Mouse (Mus musculus) thymus, postnatal 14 days (tissue): Measurements from ENCODE around the gene Rnf8.

Source experiments
- DNase-seq: peaks from one replicate; pipeline ENCODE4 v3.0.0; 2021

Rnf8 gene

DNA sequence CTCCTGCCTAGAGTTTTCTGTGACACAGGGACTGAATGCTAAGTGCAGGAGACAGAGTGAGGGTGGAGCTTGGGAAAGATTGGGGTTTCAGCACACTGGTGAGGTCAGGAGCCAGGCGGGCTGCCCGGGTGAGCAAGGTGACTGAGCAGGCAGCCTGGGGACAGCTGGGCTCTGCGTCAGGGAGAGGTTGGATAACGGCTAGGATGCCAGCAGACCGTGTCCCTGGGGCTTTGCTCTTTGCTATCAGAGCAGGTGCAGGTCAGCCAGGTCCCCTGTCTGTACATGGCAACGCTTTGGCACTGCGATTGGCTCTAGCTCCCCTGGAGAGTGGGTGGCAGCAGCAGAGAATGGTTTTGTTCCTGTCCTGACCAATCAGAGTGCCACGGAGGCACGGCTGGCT lies 12.7 kb downstream of the Rnf8 start:
- DNase-seq = no peak

- no peak for DNase-seq
These were observed 14.4 kb downstream of the Rnf8 start for GRCm38 (mm10) chr17:29628946-29629345.

- no peak for DNase-seq
These were observed 15.0 kb downstream of the Rnf8 start for GRCm38 (mm10) chr17:29629620-29630019.

DNA sequence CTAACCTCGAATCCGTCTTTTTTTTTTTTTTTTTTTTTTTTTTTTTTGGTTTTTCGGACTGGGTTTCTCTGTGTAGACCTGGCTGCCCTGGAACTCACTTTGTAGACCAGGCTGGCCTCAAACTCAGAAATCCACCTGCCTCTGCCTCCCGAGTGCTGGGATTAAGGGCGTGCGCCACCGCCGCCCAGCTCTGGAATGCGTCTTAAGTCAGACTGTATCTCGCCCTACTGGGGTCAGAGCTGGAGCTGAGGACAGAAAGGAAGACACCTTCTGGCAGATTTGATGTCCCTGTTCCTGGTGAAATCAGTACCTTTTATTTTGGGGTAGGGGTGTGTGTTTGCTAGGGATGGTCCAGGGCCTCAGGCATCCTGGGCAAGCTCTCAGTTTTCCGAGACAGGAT lies 17.7 kb downstream of the Rnf8 start:
- DNase-seq = no peak

DNA sequence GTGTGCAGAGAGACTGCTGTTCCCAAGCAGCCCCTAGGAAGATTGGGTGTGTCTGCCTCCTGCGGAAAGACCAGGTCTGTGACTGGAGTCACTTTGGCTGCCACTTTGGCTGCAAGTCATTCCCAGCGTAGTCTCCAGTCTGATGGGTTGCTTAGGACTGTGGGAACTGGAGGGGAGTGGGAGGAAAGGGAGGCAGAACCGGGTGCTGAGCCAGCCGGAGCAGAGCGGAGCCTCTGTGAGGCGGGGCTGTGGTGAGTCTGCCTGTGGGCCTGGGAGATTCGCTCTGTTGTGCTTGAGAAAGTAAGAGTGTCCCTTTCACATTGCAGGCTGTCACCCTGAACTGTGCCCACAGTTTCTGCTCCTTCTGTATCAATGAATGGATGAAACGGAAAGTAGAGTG lies 20.9 kb downstream of the Rnf8 start:
- no peak for DNase-seq

GRCm38 (mm10) chr17:29636118-29636517 lies 21.5 kb downstream of the Rnf8 start:
- peak; percentile 35 for DNase-seq

DNA sequence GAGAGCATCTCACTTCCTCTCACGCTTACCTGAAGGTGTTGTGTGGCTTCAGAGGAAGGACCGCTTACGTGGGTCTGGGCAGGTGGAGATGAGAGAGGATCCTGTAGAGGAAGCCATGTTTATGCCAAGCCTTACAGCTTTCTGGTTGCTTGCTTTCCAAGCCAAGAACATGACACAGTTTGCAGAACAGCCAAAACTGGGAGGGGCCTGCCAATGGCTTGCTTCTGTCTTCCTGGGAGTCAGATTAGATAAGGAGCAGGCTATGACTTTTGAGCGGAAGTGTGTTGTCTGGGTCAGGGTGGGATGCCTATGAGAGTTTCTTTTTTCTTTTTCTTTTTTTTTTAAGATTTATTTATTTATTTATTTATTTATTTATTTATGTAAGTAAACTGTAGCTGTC lies 22.8 kb downstream of the Rnf8 start:
- DNase-seq = no peak

GRCm38 (mm10) chr17:29637895-29638294 lies 23.3 kb downstream of the Rnf8 start:
- peak; percentile 19 for DNase-seq

- DNase-seq = no peak
These were observed 26.4 kb downstream of the Rnf8 start for GRCm38 (mm10) chr17:29640971-29641370.

DNA sequence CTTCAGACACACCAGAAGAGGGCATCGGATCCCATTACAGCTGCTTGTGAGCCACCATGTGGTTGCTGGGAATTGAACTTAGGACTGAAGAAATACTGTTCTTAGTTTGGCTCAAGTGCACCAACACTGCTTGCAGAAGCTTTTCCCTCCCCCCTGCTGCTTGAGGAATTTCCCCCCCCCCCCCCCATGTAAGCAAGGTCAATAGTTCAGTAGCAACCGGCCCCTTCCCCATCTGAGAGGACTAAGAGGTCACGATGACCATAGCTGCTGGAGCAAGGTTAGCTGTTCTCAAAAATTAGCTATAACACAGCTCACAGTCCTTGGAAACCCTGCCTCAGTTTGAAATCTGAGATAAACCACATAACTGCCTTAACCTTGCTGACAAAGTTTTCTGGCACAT lies 27.6 kb downstream of the Rnf8 start:
- no peak for DNase-seq

GRCm38 (mm10) chr17:29658249-29658648 lies 43.7 kb downstream of the Rnf8 start:
- DNase-seq = no peak

DNA sequence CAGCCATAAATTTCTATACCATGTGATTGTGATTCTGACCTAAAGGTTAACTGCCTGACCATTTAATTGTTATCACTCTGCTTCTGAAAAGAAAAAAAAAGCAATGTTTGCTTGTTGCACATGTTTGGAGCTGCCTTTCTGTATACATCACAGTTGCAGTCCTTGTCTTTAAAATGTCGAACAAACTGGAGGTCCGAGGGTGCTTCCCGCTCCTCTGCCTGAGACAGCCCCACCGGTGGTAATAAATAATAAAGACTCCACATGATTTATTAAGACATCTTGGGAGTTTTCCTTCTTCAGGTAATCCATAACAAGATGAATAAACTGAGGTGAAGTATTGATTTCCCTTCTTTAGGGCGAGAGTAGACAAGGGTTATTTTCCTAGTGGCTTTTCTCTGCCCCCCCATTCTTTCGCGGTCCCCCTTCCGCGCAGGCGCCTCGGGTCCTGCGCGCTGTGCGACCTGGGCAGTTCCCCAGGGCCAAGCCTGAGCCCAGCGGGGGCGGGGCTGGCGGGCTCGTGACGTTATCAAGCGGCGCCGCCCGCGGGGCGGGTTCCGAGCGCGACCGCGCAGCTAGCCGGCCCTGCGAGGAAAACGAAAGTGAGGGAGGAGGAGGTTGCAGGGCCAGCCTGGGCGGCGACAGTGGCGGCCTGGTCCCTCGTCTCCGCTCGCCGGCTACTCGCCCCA lies 45.6 kb downstream of the Rnf8 start, which contains the start of gene Cmtr1:
Gene Cmtr1 (plus strand): TSS at position 520 of the 686 bp plus-strand sequence.
- DNase-seq = peak; percentile 96

DNA sequence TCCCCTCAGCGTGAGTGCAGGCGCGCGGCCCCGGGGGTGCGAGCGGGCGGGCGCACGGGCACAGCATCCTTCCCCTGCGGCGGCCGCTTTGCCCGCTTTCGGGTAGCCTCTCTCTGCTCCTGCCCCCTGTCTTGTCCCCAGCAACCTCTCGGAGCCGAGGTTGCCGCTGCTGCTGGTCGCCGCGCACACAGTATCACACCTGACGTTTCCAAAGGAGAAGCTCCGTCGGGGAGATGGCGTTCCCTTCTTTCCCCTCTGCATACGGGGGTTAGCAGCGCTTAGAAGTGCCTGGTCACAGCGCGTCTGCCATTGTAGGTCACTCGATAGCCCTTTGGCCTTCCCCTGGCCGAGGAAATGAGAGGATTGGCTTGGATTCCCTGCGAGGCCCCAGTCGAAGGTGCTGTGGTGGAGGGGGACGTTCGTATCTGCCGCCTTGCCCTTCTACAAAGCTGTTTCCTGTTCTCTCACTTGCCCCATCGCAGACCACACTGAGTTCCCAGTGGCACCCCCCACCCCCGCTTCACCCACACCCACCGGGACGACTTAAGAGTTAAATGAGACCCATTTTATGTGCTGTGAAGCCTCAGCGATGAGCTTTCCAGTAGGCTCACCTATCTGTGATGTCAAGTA lies 46.3 kb downstream of the Rnf8 start:
- DNase-seq = peak; percentile 62

DNA sequence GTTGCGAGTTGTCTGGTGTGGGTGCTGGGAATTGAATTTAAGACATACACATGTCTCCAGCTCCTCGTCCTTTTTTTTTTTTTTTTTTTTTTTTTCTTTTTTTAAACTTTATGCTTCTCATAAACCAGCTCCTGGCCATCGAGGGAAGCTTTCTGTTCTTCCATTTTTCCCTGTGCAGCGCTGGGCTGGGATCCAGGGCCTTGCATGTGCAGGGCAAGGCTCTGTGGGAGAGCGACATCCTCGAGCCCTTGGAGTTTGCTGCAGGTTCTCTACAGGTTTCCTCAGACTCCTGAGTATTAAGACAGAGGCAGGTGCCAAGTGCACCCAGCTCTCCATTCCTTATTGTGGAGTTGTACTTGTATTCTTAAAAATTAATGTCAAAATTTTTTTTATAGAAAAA lies 47.6 kb downstream of the Rnf8 start:
- DNase-seq = no peak

GRCm38 (mm10) chr17:29668051-29668986 lies 53.7 kb downstream of the Rnf8 start:
- no peak for DNase-seq

- no peak for DNase-seq
These were observed 54.4 kb downstream of the Rnf8 start for GRCm38 (mm10) chr17:29669030-29669429.

DNA sequence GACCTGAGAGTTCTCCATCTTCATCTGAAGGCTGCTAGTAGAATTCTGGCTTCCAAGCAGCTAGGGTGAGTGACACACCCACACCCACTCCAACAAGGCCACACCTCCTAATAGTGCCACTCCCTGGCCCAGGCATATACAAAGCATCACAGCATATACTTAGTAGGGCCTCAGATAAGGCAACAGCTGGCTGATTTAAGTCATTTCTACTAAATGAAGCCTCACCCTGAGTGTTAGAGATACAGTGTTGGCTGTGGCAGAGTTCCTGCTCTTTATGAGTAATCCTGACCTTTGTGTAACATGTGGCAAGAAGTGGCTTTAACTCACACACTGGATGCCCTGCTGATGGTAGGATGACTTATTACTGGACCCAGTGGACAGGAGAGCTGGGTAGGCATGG lies 55.3 kb downstream of the Rnf8 start:
- no peak for DNase-seq

DNA sequence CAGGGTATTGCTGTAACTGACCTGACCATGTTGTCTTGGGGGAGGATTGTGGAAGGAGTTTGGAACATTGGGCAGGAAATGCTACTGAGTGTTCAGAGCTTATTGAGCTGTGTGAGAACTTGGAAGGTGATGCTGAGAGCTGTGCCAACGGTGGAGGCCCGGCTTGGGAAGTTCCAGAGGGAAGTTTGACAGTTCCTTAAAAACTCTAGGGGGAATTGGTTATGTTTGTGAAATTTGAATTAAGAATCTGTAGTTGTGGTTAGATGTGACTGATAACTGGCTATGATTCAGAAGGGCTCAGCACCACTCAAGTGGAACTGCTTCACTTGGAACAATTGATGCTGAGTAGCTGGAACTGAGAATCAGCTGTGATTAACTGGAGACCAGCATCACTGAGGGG lies 56.4 kb downstream of the Rnf8 start:
- DNase-seq = no peak

DNA sequence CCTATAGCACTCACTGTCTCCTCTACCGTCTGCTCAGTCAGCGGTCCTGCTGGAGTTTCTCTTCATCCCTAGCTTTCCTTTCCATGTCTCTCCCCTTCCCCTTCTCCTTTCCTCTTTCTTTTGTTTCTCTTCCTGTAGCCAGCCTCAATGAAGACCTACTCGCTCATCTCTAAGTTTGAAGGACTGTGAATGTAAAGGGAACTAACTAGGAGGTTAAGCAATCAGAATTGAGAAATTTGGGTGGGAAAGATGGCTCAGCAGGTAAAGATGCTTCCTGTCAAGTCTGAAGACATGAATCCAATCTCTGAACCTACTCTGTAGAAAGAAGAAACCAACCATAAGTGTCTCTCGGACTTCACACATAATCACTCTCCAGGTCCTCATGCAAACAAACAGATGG lies 58.7 kb downstream of the Rnf8 start:
- DNase-seq = no peak

DNA sequence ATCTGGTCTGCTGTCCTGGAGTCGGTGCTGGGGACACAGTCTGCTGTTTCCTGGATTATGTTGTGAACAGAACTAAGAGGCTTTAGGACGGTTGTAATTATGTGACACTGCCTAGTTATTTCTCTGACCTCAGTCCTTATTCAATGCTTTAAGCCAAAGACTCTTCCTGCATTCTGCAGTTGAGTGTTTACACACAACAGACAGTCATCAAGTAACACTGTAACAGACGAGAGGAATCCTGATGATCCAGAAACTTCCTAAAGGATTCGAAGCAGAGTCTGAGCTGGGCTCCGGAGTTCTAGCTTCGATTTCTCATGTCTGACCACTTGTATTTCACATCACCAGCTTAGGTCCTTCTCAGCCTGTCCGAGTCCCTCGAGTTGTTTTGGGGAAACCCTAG lies 63.9 kb downstream of the Rnf8 start:
- DNase-seq = no peak

DNA sequence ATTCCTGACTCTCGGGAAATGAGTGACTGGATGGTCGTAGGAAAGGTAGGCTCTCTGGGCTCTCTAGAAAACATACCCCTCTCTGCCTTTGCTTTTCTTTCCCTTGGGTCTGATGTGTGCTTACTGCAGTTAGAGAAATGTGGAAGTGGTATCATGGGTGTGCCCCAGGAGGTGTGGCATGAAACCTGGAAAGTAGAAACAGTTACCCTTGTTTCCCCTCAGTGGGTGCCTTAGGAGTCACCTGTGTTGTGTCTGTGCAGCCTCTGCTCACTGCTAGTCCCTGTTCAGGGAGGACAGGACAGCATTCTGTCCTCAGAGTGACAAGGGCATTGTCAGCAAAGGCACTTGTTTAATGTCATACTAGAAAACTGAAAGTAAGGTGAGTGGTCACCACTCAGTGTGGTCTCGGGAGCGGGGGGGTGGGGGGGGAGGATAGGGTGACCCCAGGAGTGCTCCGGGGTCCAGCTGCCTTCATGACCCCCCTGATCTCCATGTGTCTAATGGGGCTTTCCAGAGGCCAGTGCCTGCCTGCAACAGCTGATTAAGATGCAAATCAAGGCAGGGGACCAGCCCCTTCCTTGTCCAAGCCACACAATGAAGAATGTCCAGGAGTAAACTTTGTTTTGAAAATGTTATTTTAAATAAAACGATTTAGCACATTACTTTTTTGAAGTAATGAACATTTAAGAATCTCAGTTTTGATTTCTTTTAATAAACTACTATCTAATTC lies 64.6 kb downstream of the Rnf8 start:
- no peak for DNase-seq

GRCm38 (mm10) chr17:29680174-29680573 lies 65.6 kb downstream of the Rnf8 start:
- DNase-seq = no peak

DNA sequence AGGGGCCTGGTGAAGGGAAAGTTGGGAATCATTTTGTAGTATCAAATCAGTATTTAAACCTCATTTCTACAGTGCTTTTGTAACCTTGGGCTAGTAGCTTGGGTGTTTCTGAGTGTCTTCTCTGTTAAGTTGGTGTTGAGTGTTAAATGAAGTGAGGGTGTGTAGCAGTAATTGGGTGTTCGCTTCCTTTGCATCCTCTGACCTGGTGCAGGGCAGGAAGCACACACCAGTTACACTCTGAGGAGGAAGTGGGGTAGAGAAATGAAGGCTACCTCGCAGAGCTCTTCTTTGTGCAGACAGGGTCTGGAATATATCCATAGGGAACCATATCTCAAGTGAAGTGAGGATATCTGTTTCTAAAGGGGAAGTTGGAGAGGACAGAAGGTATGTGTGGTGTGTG lies 66.3 kb downstream of the Rnf8 start:
- DNase-seq = no peak
